Mouse (Mus musculus): ENCODE measurements around the gene Mak. TPM values are rescaled to one million over a fixed set of nuclear protein-coding genes. Genes with fewer than 3 reads are reported as not detected.

Gene Mak
- total and polyA plus RNA-seq, 3 experiments, result 0.05 TPM; not detected in 2

GRCm38 (mm10) chr13:41051965-41052364, 27.5 kb downstream of the Mak start:
- H3K27me3 ChIP-seq (ENCODE audit: insufficient read depth, low read length), result peaks cover 30% of the 10 kb centered on the region
- no peak for TF ChIP-seq TAL1 (conservative IDR thresholded peaks at IDR 0.05; ENCODE audit: low read depth, low read length)
- no peak for TF ChIP-seq GATA2 (IDR thresholded peaks at IDR 0.05; ENCODE audit: borderline replicate concordance, low read depth, low read length)
- TF ChIP-seq GATA1 (IDR thresholded peaks at IDR 0.05; ENCODE audit: borderline replicate concordance, low read length), result no peak
- H3K4me3 ChIP-seq (ENCODE audit: low read depth, low read length), result no peak overlapping the region
- no peaks in the 10 kb centered on the region; the same call in 1 of the 2 replicates for H3K4me1 ChIP-seq (ENCODE audit: insufficient read depth, low read depth, low read length)
- H3K36me3 ChIP-seq (replicated peaks), result no peaks in the 10 kb centered on the region
- H3K9me3 ChIP-seq (replicated peaks), result no peaks in the 10 kb centered on the region
- ATAC-seq (ENCODE audit: extremely low read depth, insufficient number of reproducible peaks, low FRiP score, poor library complexity, severe bottlenecking), result no peak
- no peak for DNase-seq (ENCODE audit: low spot score)

- no peak overlapping the region for H3K4me3 ChIP-seq (ENCODE audit: low read depth, low read length)
Measured at GRCm38 (mm10) chr13:41047280-41047679, 32.2 kb downstream of the Mak start.

GRCm38 (mm10) chr13:41045901-41046300, 33.6 kb downstream of the Mak start:
- TF ChIP-seq TAL1 (conservative IDR thresholded peaks at IDR 0.05; ENCODE audit: low read depth, low read length) (no peak), GATA2 (IDR thresholded peaks at IDR 0.05; ENCODE audit: borderline replicate concordance, low read depth, low read length) (no peak)
- H3K36me3 ChIP-seq (replicated peaks), result no peaks in the 10 kb centered on the region
- ATAC-seq (ENCODE audit: extremely low read depth, insufficient number of reproducible peaks, low FRiP score, poor library complexity, severe bottlenecking) (no peak), DNase-seq (ENCODE audit: low spot score) (no peak)
- H3K4me3 ChIP-seq (ENCODE audit: low read depth, low read length), result no peak overlapping the region
- H3K4me1 ChIP-seq (ENCODE audit: insufficient read depth, low read depth, low read length), result no peaks in the 10 kb centered on the region
- peaks cover 39% of the 10 kb centered on the region for H3K27me3 ChIP-seq (ENCODE audit: insufficient read depth, low read length)
- no peaks in the 10 kb centered on the region for H3K9me3 ChIP-seq (replicated peaks)

More at GRCm38 (mm10) chr13:41047280-41047679, 32.2 kb downstream of the Mak start:
- DNase-seq (ENCODE audit: low spot score) (no peak), ATAC-seq (ENCODE audit: extremely low read depth, insufficient number of reproducible peaks, low FRiP score, poor library complexity, severe bottlenecking) (no peak)
- no peaks in the 10 kb centered on the region for H3K9me3 ChIP-seq (replicated peaks)
- no peaks in the 10 kb centered on the region for H3K4me1 ChIP-seq (ENCODE audit: insufficient read depth, low read depth, low read length)
- peaks cover 34% of the 10 kb centered on the region for H3K27me3 ChIP-seq (ENCODE audit: insufficient read depth, low read length)
- TF ChIP-seq GATA2 (IDR thresholded peaks at IDR 0.05; ENCODE audit: borderline replicate concordance, low read depth, low read length), result no peak
- no peak for TF ChIP-seq CTCF (IDR thresholded peaks at IDR 0.05; ENCODE audit: low read depth, low read length)
- no peak for TF ChIP-seq POLR2AphosphoS5 (IDR thresholded peaks at IDR 0.05; ENCODE audit: insufficient replicate concordance, low read depth, low read length)
- no peak for TF ChIP-seq GATA1 (IDR thresholded peaks at IDR 0.05; ENCODE audit: borderline replicate concordance, low read length)
- no peak for TF ChIP-seq TAL1 (conservative IDR thresholded peaks at IDR 0.05; ENCODE audit: low read depth, low read length)
- H3K36me3 ChIP-seq (replicated peaks), result no peaks in the 10 kb centered on the region

GRCm38 (mm10) chr13:41042511-41042910, 37.0 kb downstream of the Mak start:
- Histone ChIP-seq H3K36me3 (replicated peaks) (no peaks in the 10 kb centered on the region), H3K9me3 (replicated peaks) (no peaks in the 10 kb centered on the region), H3K4me1 (ENCODE audit: insufficient read depth, low read depth, low read length) (no peaks in the 10 kb centered on the region), H3K4me3 (ENCODE audit: low read depth, low read length) (no peak overlapping the region), H3K27me3 (ENCODE audit: insufficient read depth, low read length) (peaks cover 32% of the 10 kb centered on the region)
- ATAC-seq (ENCODE audit: extremely low read depth, insufficient number of reproducible peaks, low FRiP score, poor library complexity, severe bottlenecking) (no peak), DNase-seq (ENCODE audit: low spot score) (no peak)
- no peak for TF ChIP-seq GATA2 (IDR thresholded peaks at IDR 0.05; ENCODE audit: borderline replicate concordance, low read depth, low read length)
- no peak for TF ChIP-seq TAL1 (conservative IDR thresholded peaks at IDR 0.05; ENCODE audit: low read depth, low read length)
- TF ChIP-seq POLR2AphosphoS5 (IDR thresholded peaks at IDR 0.05; ENCODE audit: insufficient replicate concordance, low read depth, low read length), result no peak
- TF ChIP-seq CTCF (IDR thresholded peaks at IDR 0.05; ENCODE audit: low read depth, low read length), result no peak
- TF ChIP-seq GATA1 (IDR thresholded peaks at IDR 0.05; ENCODE audit: borderline replicate concordance, low read length), result no peak

- no peak for TF ChIP-seq POLR2AphosphoS5 (IDR thresholded peaks at IDR 0.05; ENCODE audit: insufficient replicate concordance, low read depth, low read length)
- no peak for TF ChIP-seq GATA1 (IDR thresholded peaks at IDR 0.05; ENCODE audit: borderline replicate concordance, low read length)
- no peak for TF ChIP-seq GATA2 (IDR thresholded peaks at IDR 0.05; ENCODE audit: borderline replicate concordance, low read depth, low read length)
- 0 out of 2 replicates have a peak, but pooled peaks have one; percentile 4 for TF ChIP-seq TAL1 (conservative IDR thresholded peaks at IDR 0.05; ENCODE audit: low read depth, low read length)
- no peaks in the 10 kb centered on the region for H3K9me3 ChIP-seq (replicated peaks)
- ATAC-seq (ENCODE audit: extremely low read depth, insufficient number of reproducible peaks, low FRiP score, poor library complexity, severe bottlenecking), result peak; percentile 71
Measured at GRCm38 (mm10) chr13:41030098-41030497, 49.4 kb downstream of the Mak start.

GRCm38 (mm10) chr13:41022099-41022498, 57.4 kb downstream of the Mak start:
- Histone ChIP-seq H3K36me3 (replicated peaks) (peaks cover 74% of the 10 kb centered on the region), H3K9me3 (replicated peaks) (no peaks in the 10 kb centered on the region), H3K4me3 (ENCODE audit: low read depth, low read length) (no peak overlapping the region), H3K27me3 (ENCODE audit: insufficient read depth, low read length) (no peaks in the 10 kb centered on the region), H3K4me1 (ENCODE audit: insufficient read depth, low read depth, low read length) (peaks cover 51% of the 10 kb centered on the region)
- ATAC-seq (ENCODE audit: extremely low read depth, insufficient number of reproducible peaks, low FRiP score, poor library complexity, severe bottlenecking) (no peak), DNase-seq (ENCODE audit: low spot score) (no peak)
- TF ChIP-seq TAL1 (conservative IDR thresholded peaks at IDR 0.05; ENCODE audit: low read depth, low read length) (no peak), GATA2 (IDR thresholded peaks at IDR 0.05; ENCODE audit: borderline replicate concordance, low read depth, low read length) (no peak), CTCF (IDR thresholded peaks at IDR 0.05; ENCODE audit: low read depth, low read length) (no peak), GATA1 (IDR thresholded peaks at IDR 0.05; ENCODE audit: borderline replicate concordance, low read length) (no peak), POLR2AphosphoS5 (IDR thresholded peaks at IDR 0.05; ENCODE audit: insufficient replicate concordance, low read depth, low read length) (no peak)

More at GRCm38 (mm10) chr13:41030098-41030497, 49.4 kb downstream of the Mak start:
- Histone ChIP-seq H3K27me3 (ENCODE audit: insufficient read depth, low read length) (peaks cover 13% of the 10 kb centered on the region), H3K4me3 (ENCODE audit: low read depth, low read length) (no peak overlapping the region), H3K36me3 (replicated peaks) (no peaks in the 10 kb centered on the region), H3K4me1 (ENCODE audit: insufficient read depth, low read depth, low read length) (peaks cover 19% of the 10 kb centered on the region)
- DNase-seq (ENCODE audit: low spot score), result no peak

GRCm38 (mm10) chr13:41021607-41022006, 57.9 kb downstream of the Mak start:
- no peaks in the 10 kb centered on the region for H3K9me3 ChIP-seq (replicated peaks)
- H3K4me1 ChIP-seq (ENCODE audit: insufficient read depth, low read depth, low read length), result peaks cover 56% of the 10 kb centered on the region
- ATAC-seq (ENCODE audit: extremely low read depth, insufficient number of reproducible peaks, low FRiP score, poor library complexity, severe bottlenecking) (no peak), DNase-seq (ENCODE audit: low spot score) (no peak)
- peaks cover 78% of the 10 kb centered on the region for H3K36me3 ChIP-seq (replicated peaks)
- no peak overlapping the region for H3K4me3 ChIP-seq (ENCODE audit: low read depth, low read length)
- TF ChIP-seq GATA1 (IDR thresholded peaks at IDR 0.05; ENCODE audit: borderline replicate concordance, low read length), result no peak
- TF ChIP-seq GATA2 (IDR thresholded peaks at IDR 0.05; ENCODE audit: borderline replicate concordance, low read depth, low read length), result no peak
- TF ChIP-seq CTCF (IDR thresholded peaks at IDR 0.05; ENCODE audit: low read depth, low read length), result no peak
- TF ChIP-seq TAL1 (conservative IDR thresholded peaks at IDR 0.05; ENCODE audit: low read depth, low read length), result no peak
- TF ChIP-seq POLR2AphosphoS5 (IDR thresholded peaks at IDR 0.05; ENCODE audit: insufficient replicate concordance, low read depth, low read length), result no peak
- no peaks in the 10 kb centered on the region for H3K27me3 ChIP-seq (ENCODE audit: insufficient read depth, low read length)

All from G1E (cell line).